Mouse (Mus musculus) limb, embryonic 15.5 days (tissue): Measurements from ENCODE around the gene Per1. TPM values are rescaled to one million over a fixed set of nuclear protein-coding genes. Genes with fewer than 3 reads are reported as not detected.
A peak's percentile ranks its signal among the peaks of the same experiment; 100 is the strongest.

Experiments
- ATAC-seq: fragments of 200-750 bp; cut with Nextera tagmentation; 2 replicates; pipeline ENCODE4 v1.8.0; 2017; ENCODE audit warnings: low read depth, moderate TSS enrichment; ENCODE audit not compliant: insufficient number of reproducible peaks, low FRiP score, low TSS enrichment
- H3K27ac ChIP-seq: fragments of 300-500 bp; sonication (generic); 2 replicates; pipeline ENCODE4 v1.5.1; 2015; ENCODE audit warnings: moderate library complexity, mild to moderate bottlenecking, inconsistent platforms
- H3K27me3 ChIP-seq: fragments of 300-500 bp; sonication (generic); 2 replicates; pipeline ENCODE4 v1.6.1; 2015; ENCODE audit warnings: inconsistent platforms
- H3K36me3 ChIP-seq: fragments of 300-500 bp; sonication (generic); 2 replicates; pipeline ENCODE4 v1.6.1; 2015; ENCODE audit warnings: inconsistent platforms
- H3K4me1 ChIP-seq: fragments of 300-500 bp; sonication (generic); 2 replicates; pipeline ENCODE4 v1.6.1; 2015; ENCODE audit warnings: inconsistent platforms
- H3K4me2 ChIP-seq: fragments of 300-500 bp; sonication (generic); 2 replicates; pipeline ENCODE4 v1.6.1; 2015; ENCODE audit warnings: mild to moderate bottlenecking, inconsistent platforms
- H3K4me3 ChIP-seq: fragments of 300-500 bp; sonication (generic); 2 replicates; pipeline ENCODE4 v1.5.1; 2015; ENCODE audit warnings: mild to moderate bottlenecking, inconsistent platforms
- H3K9ac ChIP-seq: fragments of 300-500 bp; sonication (generic); 2 replicates; pipeline ENCODE4 v1.6.1; 2015; ENCODE audit warnings: inconsistent platforms
- H3K9me3 ChIP-seq: fragments of 300-500 bp; sonication (generic); 2 replicates; pipeline ENCODE4 v1.6.1; 2016; ENCODE audit warnings: inconsistent platforms
- WGBS: fragments of 180-500 bp; shearing (Covaris S2); methylation state at CpG from one replicate; pipeline ENCODE4 v1.1.7; 2015; 5-methylcytosine and 5-hydroxymethylcytosine counted together
- polyA plus RNA-seq: library from polyadenylated mRNA; unstranded; fragments of >200 nt; fragmentation: Nextera tagmentation; extraction: Ambion mirVana; gene quantifications from 2 replicates; pipeline ENCODE4 v1.2.1, GENCODE M21; 2015

The Per1 gene
- polyA plus RNA-seq, 1 experiment from 2014 or later = 24.3 TPM

GRCm38 (mm10) chr11:69059357-69059974, 35.6 kb upstream of the Per1 start, which contains the start of gene Borcs6:
Borcs6 (plus strand) TSS chr11:69059717.
- Histone ChIP-seq H3K4me1 (peaks cover 33% of the 10 kb centered on the region), H3K9me3 (no peaks in the 10 kb centered on the region), H3K9ac (peak within 1 kb of the TSS; percentile 86), H3K27me3 (no peaks in the 10 kb centered on the region), H3K27ac (peak within 1 kb of the TSS; percentile 95), H3K4me3 (peak within 1 kb of the TSS; percentile 96), H3K4me2 (peak within 1 kb of the TSS; percentile 93), H3K36me3 (no peaks in the 10 kb centered on the region)
- WGBS = under 1% methylated on average over 64 of the region's 64 CpGs
- peak; percentile 91 for ATAC-seq

GRCm38 (mm10) chr11:69059975-69060411, 35.0 kb upstream of the Per1 start:
- H3K4me3 ChIP-seq = peak overlapping the region; percentile 96
- H3K27me3 ChIP-seq = no peaks in the 10 kb centered on the region
- H3K4me2 ChIP-seq = peak overlapping the region; percentile 93
- H3K27ac ChIP-seq = peak overlapping the region; percentile 95
- under 1% methylated on average over 49 of the region's 49 CpGs for WGBS
- H3K4me1 ChIP-seq = peaks cover 37% of the 10 kb centered on the region
- peak overlapping the region; percentile 86 for H3K9ac ChIP-seq
- H3K9me3 ChIP-seq = no peaks in the 10 kb centered on the region
- ATAC-seq = no peak
- no peaks in the 10 kb centered on the region for H3K36me3 ChIP-seq

- 3% methylated on average over 40 of the region's 40 CpGs for WGBS
- H3K4me3 ChIP-seq = peak overlapping the region; percentile 96
- no peaks in the 10 kb centered on the region for H3K36me3 ChIP-seq
- H3K27me3 ChIP-seq = no peaks in the 10 kb centered on the region
- H3K9me3 ChIP-seq = no peaks in the 10 kb centered on the region
- peak overlapping the region; percentile 86 for H3K9ac ChIP-seq
- peak overlapping the region; percentile 93 for H3K4me2 ChIP-seq
- H3K4me1 ChIP-seq = peaks cover 37% of the 10 kb centered on the region
- H3K27ac ChIP-seq = peak overlapping the region; percentile 95
- no peak for ATAC-seq
These were observed 34.4 kb upstream of the Per1 start for GRCm38 (mm10) chr11:69060448-69061254.

GRCm38 (mm10) chr11:69061255-69061912, 33.6 kb upstream of the Per1 start:
- Histone ChIP-seq H3K27ac (no peak overlapping the region), H3K9ac (peak overlapping the region; percentile 86; the same call in 1 of the 2 replicates), H3K4me1 (peaks cover 44% of the 10 kb centered on the region), H3K27me3 (no peaks in the 10 kb centered on the region), H3K4me3 (peak overlapping the region; percentile 96), H3K4me2 (peak overlapping the region; percentile 93), H3K36me3 (no peaks in the 10 kb centered on the region), H3K9me3 (no peaks in the 10 kb centered on the region)
- ATAC-seq = no peak
- 13% methylated on average over 17 of the region's 17 CpGs for WGBS

- no peak overlapping the region for H3K9ac ChIP-seq
- peak overlapping the region; percentile 65 for H3K4me3 ChIP-seq
- H3K27ac ChIP-seq = peak overlapping the region; percentile 86
- H3K9me3 ChIP-seq = no peaks in the 10 kb centered on the region
- peak overlapping the region; percentile 51 for H3K4me2 ChIP-seq
- no peaks in the 10 kb centered on the region for H3K27me3 ChIP-seq
- WGBS = 1% methylated on average over 17 of the region's 17 CpGs
- ATAC-seq = no peak
- peaks cover 52% of the 10 kb centered on the region for H3K4me1 ChIP-seq
- H3K36me3 ChIP-seq = no peaks in the 10 kb centered on the region
These were observed 32.7 kb upstream of the Per1 start for GRCm38 (mm10) chr11:69062194-69062760.

GRCm38 (mm10) chr11:69062761-69063224, 32.2 kb upstream of the Per1 start:
- Histone ChIP-seq H3K36me3 (no peaks in the 10 kb centered on the region), H3K4me3 (peak overlapping the region; percentile 65), H3K27me3 (no peaks in the 10 kb centered on the region), H3K4me1 (peaks cover 56% of the 10 kb centered on the region), H3K9ac (no peak overlapping the region), H3K4me2 (peak overlapping the region; percentile 51), H3K9me3 (no peaks in the 10 kb centered on the region), H3K27ac (peak overlapping the region; percentile 86)
- peak; percentile 49; the same call in 1 of the 2 replicates for ATAC-seq
- under 1% methylated on average over 19 of the region's 19 CpGs for WGBS

- H3K9ac ChIP-seq = peak overlapping the region; percentile 66
- WGBS = under 1% methylated on average over 31 of the region's 31 CpGs
- peak overlapping the region; percentile 72 for H3K4me2 ChIP-seq
- peaks cover 50% of the 10 kb centered on the region for H3K4me1 ChIP-seq
- H3K36me3 ChIP-seq = no peaks in the 10 kb centered on the region
- no peaks in the 10 kb centered on the region for H3K9me3 ChIP-seq
- H3K4me3 ChIP-seq = peak overlapping the region; percentile 65
- H3K27ac ChIP-seq = peak overlapping the region; percentile 90
- no peaks in the 10 kb centered on the region for H3K27me3 ChIP-seq
- no peak for ATAC-seq
These were observed 31.4 kb upstream of the Per1 start for GRCm38 (mm10) chr11:69063413-69064201.

GRCm38 (mm10) chr11:69064259-69065133, 30.5 kb upstream of the Per1 start:
- Histone ChIP-seq H3K36me3 (no peaks in the 10 kb centered on the region), H3K9ac (peak overlapping the region; percentile 66; the same call in 1 of the 2 replicates), H3K4me2 (peak overlapping the region; percentile 72), H3K4me1 (peaks cover 48% of the 10 kb centered on the region), H3K27ac (peak overlapping the region; percentile 90), H3K4me3 (peak overlapping the region; percentile 65), H3K27me3 (no peaks in the 10 kb centered on the region), H3K9me3 (no peaks in the 10 kb centered on the region)
- WGBS = 52% methylated on average over 9 of the region's 9 CpGs
- no peak for ATAC-seq

- WGBS = 52% methylated on average over 3 of the region's 3 CpGs
- peaks cover 48% of the 10 kb centered on the region for H3K4me1 ChIP-seq
- no peaks in the 10 kb centered on the region for H3K36me3 ChIP-seq
- no peaks in the 10 kb centered on the region for H3K9me3 ChIP-seq
- peak overlapping the region; percentile 86 for H3K4me2 ChIP-seq
- no peak overlapping the region for H3K9ac ChIP-seq
- no peak overlapping the region for H3K27ac ChIP-seq
- no peak overlapping the region for H3K4me3 ChIP-seq
- no peak for ATAC-seq
- no peaks in the 10 kb centered on the region for H3K27me3 ChIP-seq
These were observed 29.6 kb upstream of the Per1 start for GRCm38 (mm10) chr11:69065394-69065925.
